Mouse (Mus musculus) embryo, embryonic 10 days (tissue): ENCODE results near the gene Slc25a20.
A peak's percentile ranks its signal among the peaks of the same experiment; 100 is the strongest.
"Not testable (repeated sequence)": the region's sequence is repeated elsewhere in the genome, so short reads cannot be mapped to it uniquely, and the experiment has no call there.

ENCODE experiments used
- DNase-seq: peaks from one replicate; pipeline ENCODE4 v3.0.0-alpha.2; 2015; ENCODE audit warnings: low spot score

Gene Slc25a20

GRCm38 (mm10) chr9:108661677-108662612 is at the start of gene Slc25a20:
TSS of gene Slc25a20 (plus strand) at chr9:108662088.
- DNase-seq, result peak; percentile 93

- no peak for DNase-seq
These were observed 44.6 kb upstream of the Slc25a20 start for GRCm38 (mm10) chr9:108617301-108617700.

GRCm38 (mm10) chr9:108626498-108626897 is 35.4 kb upstream of the Slc25a20 start:
- no peak for DNase-seq

- no peak for DNase-seq
These were observed 33.7 kb upstream of the Slc25a20 start for GRCm38 (mm10) chr9:108628141-108628540.

GRCm38 (mm10) chr9:108630683-108631082 is 31.2 kb upstream of the Slc25a20 start:
- no peak for DNase-seq

GRCm38 (mm10) chr9:108631631-108632256 is 30.1 kb upstream of the Slc25a20 start:
- no peak for DNase-seq

- DNase-seq, result no peak
These were observed 29.5 kb upstream of the Slc25a20 start for GRCm38 (mm10) chr9:108632375-108632774.

GRCm38 (mm10) chr9:108633846-108634245 is 28.0 kb upstream of the Slc25a20 start:
- DNase-seq, result no peak

- no peak for DNase-seq
These were observed 26.5 kb upstream of the Slc25a20 start for GRCm38 (mm10) chr9:108635415-108635814.

- DNase-seq, result no peak
These were observed 22.1 kb upstream of the Slc25a20 start for GRCm38 (mm10) chr9:108639825-108640224.

GRCm38 (mm10) chr9:108648166-108648565 is 13.7 kb upstream of the Slc25a20 start:
- no peak for DNase-seq

- peak; percentile 94 for DNase-seq
These were observed 13.0 kb upstream of the Slc25a20 start, which contains the start of gene Arih2 for GRCm38 (mm10) chr9:108648611-108649560. TSS of gene Arih2 (minus strand) at chr9:108649386.

- no peak for DNase-seq
These were observed 12.1 kb upstream of the Slc25a20 start for GRCm38 (mm10) chr9:108649561-108650440.

- no peak for DNase-seq
These were observed 7.1 kb upstream of the Slc25a20 start for GRCm38 (mm10) chr9:108654566-108655464.

- DNase-seq, result not testable (repeated sequence)
These were observed 6.0 kb upstream of the Slc25a20 start for GRCm38 (mm10) chr9:108655865-108656264.

GRCm38 (mm10) chr9:108662660-108663059 is 772 bp downstream of the Slc25a20 start:
- DNase-seq, result no peak

GRCm38 (mm10) chr9:108669875-108670274 is 8.0 kb downstream of the Slc25a20 start:
- peak; percentile 69 for DNase-seq

- no peak for DNase-seq
These were observed 11.3 kb downstream of the Slc25a20 start for GRCm38 (mm10) chr9:108673151-108673550.

- DNase-seq, result no peak
These were observed 18.1 kb downstream of the Slc25a20 start for GRCm38 (mm10) chr9:108680026-108680425.

- DNase-seq, result peak; percentile 65
These were observed 24.6 kb downstream of the Slc25a20 start for GRCm38 (mm10) chr9:108686475-108686887.
